Mouse (Mus musculus) embryonic facial prominence, embryonic 11.5 days (tissue): ENCODE results near the gene Fkbp9. TPM values are rescaled to one million over a fixed set of nuclear protein-coding genes. Genes with fewer than 3 reads are reported as not detected.
A peak's percentile ranks its signal among the peaks of the same experiment; 100 is the strongest.
"Not testable (repeated sequence)": the region's sequence is repeated elsewhere in the genome, so short reads cannot be mapped to it uniquely, and the experiment has no call there.

ENCODE experiments used
- ATAC-seq: fragments of 200-750 bp; cut with Nextera tagmentation; replicated peaks from 2 replicates; pipeline ENCODE4 v1.8.0; 2017; ENCODE audit warnings: low read depth; ENCODE audit not compliant: insufficient number of reproducible peaks, low FRiP score, low TSS enrichment
- DNase-seq: peaks from one replicate; pipeline ENCODE4 v3.0.0-alpha.2; 2015; ENCODE audit warnings: low spot score
- H3K27ac ChIP-seq: fragments of 300-500 bp; sonication (generic); replicated peaks from 2 replicates; pipeline ENCODE4 v1.5.1; 2014; ENCODE audit warnings: mild to moderate bottlenecking, low read depth, low read length, control low read depth
- H3K27me3 ChIP-seq: fragments of 300-500 bp; sonication (generic); 2 replicates; pipeline ENCODE4 v1.6.1; 2014; ENCODE audit warnings: mild to moderate bottlenecking, low read length, moderate library complexity, mixed read lengths; ENCODE audit not compliant: control insufficient read depth, insufficient read depth
- H3K36me3 ChIP-seq: fragments of 300-500 bp; sonication (generic); replicated peaks from 2 replicates; pipeline ENCODE4 v1.6.1; 2014; ENCODE audit warnings: low read depth, mild to moderate bottlenecking, low read length, moderate library complexity, mixed read lengths; ENCODE audit not compliant: control insufficient read depth, insufficient read depth
- H3K4me1 ChIP-seq: fragments of 300-500 bp; sonication (generic); 2 replicates; pipeline ENCODE4 v1.6.1; 2014; ENCODE audit warnings: low read length, mixed read lengths; ENCODE audit not compliant: control insufficient read depth, insufficient read depth
- H3K4me2 ChIP-seq: fragments of 300-500 bp; sonication (generic); 2 replicates; pipeline ENCODE4 v1.6.1; 2014; ENCODE audit warnings: low read depth, mild to moderate bottlenecking, control low read depth, low read length, moderate library complexity
- H3K4me3 ChIP-seq: fragments of 300-500 bp; sonication (generic); 2 replicates; pipeline ENCODE4 v1.5.1; 2014; ENCODE audit warnings: low read depth, low read length, control low read depth
- H3K9ac ChIP-seq: fragments of 300-500 bp; sonication (generic); replicated peaks from 2 replicates; pipeline ENCODE4 v1.6.1; 2014; ENCODE audit warnings: mild to moderate bottlenecking, control low read depth, low read length
- H3K9me3 ChIP-seq: fragments of 300-500 bp; sonication (generic); replicated peaks from 2 replicates; pipeline ENCODE4 v1.6.1; 2016; ENCODE audit warnings: mild to moderate bottlenecking, low read length, inconsistent platforms, mixed read lengths; ENCODE audit not compliant: control insufficient read depth
- WGBS: fragments of 180-500 bp; shearing (Covaris S2); extraction: QIAGEN DNeasy Blood & Tissue Kit; methylation state at CpG from one replicate; pipeline ENCODE4 v1.1.7; 2014; 5-methylcytosine and 5-hydroxymethylcytosine counted together
- polyA plus RNA-seq: library from polyadenylated mRNA; unstranded; fragments of >200 nt; fragmentation: Nextera tagmentation; extraction: Ambion mirVana; gene quantifications from 2 replicates; pipeline ENCODE4 v1.2.1, GENCODE M21; 2014

Fkbp9 gene
- polyA plus RNA-seq, 1 experiment from 2014 or later: 82.1 TPM

DNA sequence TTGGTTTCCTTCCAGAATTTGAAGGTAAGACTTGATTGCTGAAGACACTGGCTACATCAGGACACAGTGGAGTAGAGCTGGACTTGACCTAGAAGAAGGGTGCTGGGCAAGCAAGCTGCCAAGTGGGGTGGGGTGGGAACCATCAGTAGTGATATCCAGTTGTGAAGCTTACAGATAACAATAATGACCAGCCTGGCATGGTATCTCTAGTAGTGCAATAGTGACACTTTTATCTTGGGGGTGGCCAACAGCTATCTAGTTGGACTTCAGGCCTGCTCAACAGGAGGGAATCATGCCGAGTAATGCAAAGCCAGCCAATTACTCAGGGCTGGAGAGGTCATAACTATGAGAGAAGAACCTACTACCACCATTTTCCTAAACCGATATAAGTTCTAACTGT is 12.5 kb downstream of the Fkbp9 start:
- H3K27ac ChIP-seq: no peak overlapping the region
- H3K27me3 ChIP-seq: no peaks in the 10 kb centered on the region
- H3K4me3 ChIP-seq: no peak overlapping the region
- WGBS: 89% methylated on average over 2 of the region's 2 CpGs
- ATAC-seq (no peak), DNase-seq (no peak)
- no peaks in the 10 kb centered on the region for H3K4me1 ChIP-seq
- H3K36me3 ChIP-seq: no peaks in the 10 kb centered on the region
- no peak overlapping the region for H3K4me2 ChIP-seq
- H3K9me3 ChIP-seq: no peaks in the 10 kb centered on the region
- H3K9ac ChIP-seq: no peak overlapping the region

DNA sequence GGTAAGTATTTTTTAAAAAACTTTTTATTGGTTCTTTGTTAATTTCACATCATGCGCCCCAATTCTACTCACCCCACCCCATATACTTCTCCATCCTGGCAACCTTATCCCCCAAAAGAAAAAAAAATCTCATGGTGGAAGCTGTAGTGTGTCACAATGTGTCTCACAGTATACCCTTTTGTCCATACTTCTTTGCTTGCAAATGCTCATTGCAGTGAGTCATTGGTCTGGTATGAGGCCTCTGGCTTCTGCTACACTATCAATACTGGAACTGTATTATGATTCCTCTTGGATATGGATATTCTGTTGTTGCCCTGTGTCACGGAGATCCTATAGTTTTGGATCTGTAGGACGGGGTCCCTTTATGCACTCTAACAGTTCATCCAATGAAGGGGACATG is 17.1 kb downstream of the Fkbp9 start:
- DNase-seq (no peak), ATAC-seq (no peak)
- no peaks in the 10 kb centered on the region for H3K36me3 ChIP-seq
- H3K9ac ChIP-seq: no peak overlapping the region
- 87% methylated on average over 3 of the region's 3 CpGs for WGBS
- no peak overlapping the region for H3K4me3 ChIP-seq
- no peaks in the 10 kb centered on the region for H3K9me3 ChIP-seq
- H3K4me1 ChIP-seq: no peaks in the 10 kb centered on the region
- no peak overlapping the region for H3K4me2 ChIP-seq
- H3K27ac ChIP-seq: no peak overlapping the region
- H3K27me3 ChIP-seq: no peaks in the 10 kb centered on the region

DNA sequence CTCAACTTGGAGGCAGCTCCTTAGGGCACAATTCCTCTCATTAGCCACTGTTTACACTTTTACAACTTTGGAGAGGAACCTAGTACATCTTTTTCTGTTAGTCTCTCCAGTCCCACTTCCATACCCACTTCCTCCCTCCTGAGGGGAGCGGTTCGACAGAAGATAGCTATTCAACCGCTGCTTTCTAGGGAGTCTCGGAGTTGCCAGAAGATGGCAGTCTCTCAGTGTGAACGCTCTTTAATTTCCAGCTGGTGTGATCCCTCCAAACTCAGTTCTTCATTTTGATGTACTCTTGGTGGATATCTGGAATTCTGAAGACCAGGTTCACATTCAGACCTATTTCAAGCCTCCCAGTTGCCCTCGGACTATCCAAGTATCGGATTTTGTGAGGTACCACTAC is 18.5 kb downstream of the Fkbp9 start:
- 67% methylated on average over 7 of the region's 7 CpGs for WGBS
- no peak for DNase-seq
- no peaks in the 10 kb centered on the region for H3K36me3 ChIP-seq

DNA sequence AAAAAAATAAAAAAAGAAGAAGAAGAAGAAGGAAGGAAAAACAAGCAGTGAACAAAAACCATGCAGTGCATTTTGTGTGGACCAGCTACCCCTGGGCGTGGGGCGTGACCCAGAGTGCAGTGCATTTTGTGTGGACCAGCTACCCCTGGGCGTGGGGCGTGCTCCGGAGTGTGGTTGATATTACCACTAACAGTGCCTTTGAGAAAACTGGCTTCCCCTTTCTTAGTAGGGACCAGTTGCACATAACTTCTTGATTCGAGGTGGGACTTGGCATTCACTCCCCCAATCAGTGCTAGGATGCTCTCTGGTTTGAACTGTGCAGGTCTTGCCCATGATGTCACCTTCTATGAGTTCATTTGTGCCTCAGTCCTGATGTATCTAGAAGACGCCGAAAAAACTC is 22.9 kb downstream of the Fkbp9 start:
- ATAC-seq: no peak
- no peaks in the 10 kb centered on the region for H3K27me3 ChIP-seq
- no peak for DNase-seq
- WGBS: 94% methylated on average over 8 of the region's 8 CpGs
- H3K9me3 ChIP-seq: no peaks in the 10 kb centered on the region
- H3K4me1 ChIP-seq: no peaks in the 10 kb centered on the region
- no peak overlapping the region for H3K4me2 ChIP-seq
- no peaks in the 10 kb centered on the region; the same call in 1 of the 2 replicates for H3K36me3 ChIP-seq
- no peak overlapping the region for H3K9ac ChIP-seq
- no peak overlapping the region for H3K27ac ChIP-seq
- H3K4me3 ChIP-seq: no peak overlapping the region

More for the DNA sequence above, 18.5 kb downstream of the Fkbp9 start:
- Histone ChIP-seq H3K27me3 (no peaks in the 10 kb centered on the region), H3K9me3 (no peaks in the 10 kb centered on the region), H3K4me3 (no peak overlapping the region), H3K4me2 (no peak overlapping the region), H3K9ac (no peak overlapping the region), H3K27ac (no peak overlapping the region), H3K4me1 (no peaks in the 10 kb centered on the region)
- no peak for ATAC-seq

DNA sequence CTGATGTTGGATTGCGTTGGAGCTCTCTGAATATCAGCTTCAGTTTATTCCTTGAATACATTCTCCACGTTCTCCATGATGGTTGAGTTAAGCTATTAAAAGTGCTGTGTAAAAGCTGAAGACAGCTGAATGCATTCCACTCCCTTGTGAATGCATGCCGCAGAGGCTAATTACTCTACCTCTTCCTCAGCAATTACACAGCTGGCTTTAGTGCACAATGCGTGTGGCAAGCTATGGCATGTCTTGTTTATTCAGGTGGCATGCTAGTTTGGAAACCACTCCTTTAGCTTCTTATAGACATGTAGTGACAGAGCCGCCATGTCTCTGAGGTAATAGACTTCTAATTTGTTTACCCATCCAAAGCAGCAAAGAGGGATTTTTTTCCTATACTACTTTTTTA is 24.9 kb downstream of the Fkbp9 start:
- Histone ChIP-seq H3K36me3 (no peaks in the 10 kb centered on the region; the same call in 1 of the 2 replicates), H3K4me3 (no peak overlapping the region), H3K27ac (no peak overlapping the region), H3K9ac (no peak overlapping the region), H3K9me3 (no peaks in the 10 kb centered on the region), H3K4me2 (no peak overlapping the region), H3K27me3 (no peaks in the 10 kb centered on the region), H3K4me1 (no peaks in the 10 kb centered on the region)
- 43% methylated on average over 5 of the region's 5 CpGs for WGBS
- peak; percentile 45 for DNase-seq
- no peak for ATAC-seq

DNA sequence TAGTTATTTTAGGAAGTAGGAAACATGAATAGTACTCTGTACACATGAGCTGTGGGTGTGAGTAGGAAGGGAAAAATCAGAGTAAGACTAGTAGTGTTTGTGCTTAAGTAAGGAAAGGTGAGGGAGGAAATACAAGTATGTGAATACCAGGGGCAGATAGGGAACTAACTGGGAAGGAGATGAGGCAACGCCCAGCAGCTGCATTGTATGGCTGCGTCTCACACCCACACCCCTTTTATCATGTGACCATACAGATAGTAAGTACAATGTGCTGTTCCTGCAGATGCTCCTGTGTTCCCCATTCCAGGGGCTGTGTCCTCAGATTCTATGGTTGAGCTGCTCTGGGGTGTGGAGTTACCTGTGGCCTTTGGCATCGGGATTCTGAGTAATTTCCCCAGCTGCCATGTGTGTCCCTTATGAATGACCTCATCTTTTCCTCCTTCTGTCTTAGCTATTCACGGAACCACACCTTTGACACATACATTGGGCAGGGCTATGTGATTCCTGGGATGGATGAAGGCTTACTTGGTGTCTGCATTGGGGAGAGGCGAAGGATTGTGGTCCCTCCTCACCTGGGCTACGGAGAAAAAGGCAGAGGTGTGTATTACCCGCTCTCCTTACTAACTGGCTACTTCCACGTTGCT is 28.5 kb downstream of the Fkbp9 start:
- no peaks in the 10 kb centered on the region for H3K4me1 ChIP-seq
- no peaks in the 10 kb centered on the region for H3K9me3 ChIP-seq
- no peaks in the 10 kb centered on the region for H3K27me3 ChIP-seq
- no peak overlapping the region for H3K4me3 ChIP-seq
- DNase-seq (no peak), ATAC-seq (no peak)
- 89% methylated on average over 8 of the region's 8 CpGs for WGBS
- H3K36me3 ChIP-seq: no peaks in the 10 kb centered on the region; the same call in 1 of the 2 replicates
- no peak overlapping the region for H3K27ac ChIP-seq
- no peak overlapping the region for H3K9ac ChIP-seq
- H3K4me2 ChIP-seq: no peak overlapping the region

DNA sequence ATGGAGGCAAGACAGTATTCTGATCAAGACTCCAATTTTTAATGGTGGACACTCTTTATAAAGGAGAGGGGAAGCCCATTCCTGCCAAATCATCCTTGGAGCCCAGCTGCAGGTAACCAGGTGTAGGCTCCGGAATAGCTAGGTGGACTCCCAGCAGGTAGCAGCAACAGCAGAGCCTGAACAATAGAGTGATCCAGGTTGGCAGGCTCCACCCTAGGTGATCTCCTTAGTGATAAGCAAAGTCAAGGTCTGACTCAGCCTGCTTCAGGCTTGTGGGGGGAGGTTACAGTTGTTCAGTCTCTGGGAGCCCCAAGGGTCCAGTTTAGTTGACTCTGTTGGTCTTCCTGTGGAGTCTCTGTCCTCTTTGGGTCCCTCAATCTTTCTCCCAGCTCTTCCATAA is 35.0 kb downstream of the Fkbp9 start:
- not testable (repeated sequence) for H3K27ac ChIP-seq, H3K4me1 ChIP-seq, H3K9me3 ChIP-seq, H3K4me2 ChIP-seq, H3K9ac ChIP-seq, H3K27me3 ChIP-seq, DNase-seq, H3K36me3 ChIP-seq, H3K4me3 ChIP-seq, ATAC-seq
- 88% methylated on average over 1 of the region's 1 CpGs for WGBS

DNA sequence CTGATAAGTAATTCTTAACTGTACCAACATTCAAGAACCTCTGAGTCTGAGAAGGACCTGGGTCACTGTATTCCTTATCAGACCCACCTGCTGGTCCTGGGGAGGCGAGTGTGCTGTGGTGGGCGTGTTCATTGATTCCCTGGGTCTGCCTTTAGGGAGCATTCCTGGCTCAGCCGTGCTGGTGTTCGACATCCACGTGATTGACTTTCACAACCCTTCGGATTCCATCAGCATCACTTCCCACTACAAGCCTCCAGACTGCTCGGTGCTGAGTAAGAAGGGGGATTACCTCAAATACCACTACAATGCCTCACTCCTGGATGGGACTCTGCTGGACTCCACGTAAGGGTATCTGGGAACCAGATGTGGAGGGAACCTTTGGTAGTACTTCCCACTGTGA is 36.7 kb downstream of the Fkbp9 start:
- H3K4me1 ChIP-seq: no peaks in the 10 kb centered on the region
- H3K27ac ChIP-seq: no peak overlapping the region
- H3K4me2 ChIP-seq: no peak overlapping the region
- no peaks in the 10 kb centered on the region for H3K27me3 ChIP-seq
- H3K9me3 ChIP-seq: no peaks in the 10 kb centered on the region
- no peak for ATAC-seq
- H3K9ac ChIP-seq: no peak overlapping the region
- H3K4me3 ChIP-seq: no peak overlapping the region
- DNase-seq: no peak
- no peaks in the 10 kb centered on the region for H3K36me3 ChIP-seq
- 72% methylated on average over 8 of the region's 8 CpGs for WGBS
